Comparison of ENCODE assay signal across 24 mouse cellular contexts in the genomic region with DNA sequence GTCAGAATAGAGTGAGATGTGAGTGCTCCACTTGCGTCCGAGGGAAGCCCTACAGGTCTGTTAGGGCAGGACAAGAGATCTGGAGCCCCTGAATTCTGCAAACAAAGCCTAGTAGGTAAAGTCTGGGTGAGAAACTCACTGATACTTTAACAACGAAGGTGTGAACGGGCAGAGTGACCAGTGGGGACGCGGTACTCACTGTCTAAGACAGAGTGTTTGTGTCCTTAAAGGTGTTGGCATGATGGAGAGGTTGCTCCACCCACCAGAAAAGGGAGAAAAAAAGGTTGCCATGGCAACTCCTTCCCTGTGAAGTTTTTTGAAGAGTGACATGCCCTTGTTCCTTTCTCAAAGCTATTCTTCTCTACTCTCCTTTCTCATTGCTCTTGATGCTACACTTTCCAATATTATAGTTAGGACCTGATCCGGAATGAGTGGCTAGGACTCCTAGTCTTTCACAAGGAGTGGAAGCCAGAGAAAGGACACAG.
DNase-seq lines count a peak whose midpoint lies in the region; ATAC-seq and TF ChIP-seq lines count a peak whose summit lies in the region.
"Had no signal": no experiment of that assay in that cellular context is flagged by ENCODE, and none has a peak within 500 bp of the region (broad histone marks: within the 10 kb centered on the region; RNA-seq: fewer than 3 reads in every experiment).

No protein-coding gene starts in this region.

- no peak for ATAC-seq in kidney, embryonic 15.5 days (replicated peaks; ENCODE audit: low FRiP score)
- ATAC-seq in hindbrain, embryonic 16.5 days: no peak
- ATAC-seq: forebrain, embryonic 16.5 days had no signal

- no peak for TF ChIP-seq CTCF in thymus, adult 2 months (IDR thresholded peaks at IDR 0.05; ENCODE audit: borderline replicate concordance, control insufficient read depth, extremely low read depth, insufficient read depth, low read length, poor library complexity)

- TF ChIP-seq POLR2A in thymus, adult 2 months (IDR thresholded peaks at IDR 0.05; ENCODE audit: control insufficient read depth, extremely low read depth, insufficient read depth, low read length, poor library complexity): no peak

- peaks cover 3% of the 10 kb centered on the region; the same call in 1 of the 2 replicates for H3K9me3 ChIP-seq in kidney, embryonic 15.5 days (replicated peaks)
- H3K9me3 ChIP-seq in hindbrain, embryonic 16.5 days (ENCODE audit: control insufficient read depth, low read length): peaks cover 8% of the 10 kb centered on the region
- H3K9me3 ChIP-seq: neural tube, embryonic 12.5 days; stomach, embryonic 15.5 days had no signal

- no peak overlapping the region for H3K4me2 ChIP-seq in kidney, embryonic 15.5 days
- H3K4me2 ChIP-seq in hindbrain, embryonic 16.5 days (ENCODE audit: low read length): no peak overlapping the region
- H3K4me2 ChIP-seq: hindbrain, embryonic 12.5 days; neural tube, embryonic 12.5 days; stomach, embryonic 15.5 days had no signal

- H3K9ac ChIP-seq in kidney, embryonic 15.5 days: no peak overlapping the region
- no peak overlapping the region for H3K9ac ChIP-seq in hindbrain, embryonic 16.5 days (ENCODE audit: low read depth, low read length)
- H3K9ac ChIP-seq: hindbrain, embryonic 12.5 days; liver, embryonic 14.5 days; neural tube, embryonic 12.5 days; stomach, embryonic 15.5 days had no signal

- peak overlapping the region; percentile 65 for H3K27ac ChIP-seq in thymus, adult 2 months (ENCODE audit: control insufficient read depth, insufficient read depth, low read length)
- peak overlapping the region; percentile 27; the same call in 1 of the 2 replicates for H3K27ac ChIP-seq in brown adipose tissue, adult 24 weeks (replicated peaks; ENCODE audit: low read depth, low read length)
- H3K27ac ChIP-seq in kidney, embryonic 15.5 days: no peak overlapping the region
- no peak overlapping the region for H3K27ac ChIP-seq in hindbrain, embryonic 16.5 days (ENCODE audit: low read depth, low read length)
- H3K27ac ChIP-seq: forebrain, embryonic 10.5 days; heart, adult 2 months; hindbrain, embryonic 12.5 days; liver, embryonic 14.5 days; midbrain, embryonic 10.5 days; neural tube, embryonic 12.5 days; stomach, embryonic 15.5 days had no signal

- H3K4me3 ChIP-seq in thymus, adult 2 months (ENCODE audit: control insufficient read depth, insufficient read depth, low read length): no peak overlapping the region
- no peak overlapping the region for H3K4me3 ChIP-seq in brown adipose tissue, adult 24 weeks (ENCODE audit: insufficient read depth, low read depth, low read length)
- no peak overlapping the region for H3K4me3 ChIP-seq in kidney, embryonic 15.5 days (replicated peaks)
- no peak overlapping the region for H3K4me3 ChIP-seq in hindbrain, embryonic 16.5 days (ENCODE audit: low read length)
- H3K4me3 ChIP-seq: forebrain, embryonic 10.5 days; heart, adult 2 months; hindbrain, embryonic 12.5 days; midbrain, embryonic 10.5 days; neural tube, embryonic 12.5 days; stomach, embryonic 15.5 days had no signal

- no peaks in the 10 kb centered on the region for H3K27me3 ChIP-seq in thymus, adult 2 months (ENCODE audit: control insufficient read depth, insufficient read depth, low read length)
- no peaks in the 10 kb centered on the region for H3K27me3 ChIP-seq in kidney, embryonic 15.5 days
- H3K27me3 ChIP-seq in hindbrain, embryonic 16.5 days (replicated peaks; ENCODE audit: control insufficient read depth, insufficient read depth, low read length): no peaks in the 10 kb centered on the region
- H3K27me3 ChIP-seq: hindbrain, embryonic 12.5 days; neural tube, embryonic 12.5 days; stomach, embryonic 15.5 days had no signal

- peaks cover 39% of the 10 kb centered on the region for H3K4me1 ChIP-seq in thymus, adult 2 months (replicated peaks; ENCODE audit: control insufficient read depth, insufficient read depth, low read length)
- H3K4me1 ChIP-seq in brown adipose tissue, adult 24 weeks (ENCODE audit: control insufficient read depth, insufficient read depth, insufficient read length, low read length): peaks cover 14% of the 10 kb centered on the region; the same call in 1 of the 2 replicates
- no peaks in the 10 kb centered on the region for H3K4me1 ChIP-seq in kidney, embryonic 15.5 days
- H3K4me1 ChIP-seq in hindbrain, embryonic 16.5 days (ENCODE audit: control insufficient read depth, insufficient read depth, low read depth, low read length): no peaks in the 10 kb centered on the region
- H3K4me1 ChIP-seq: hindbrain, embryonic 12.5 days; midbrain, embryonic 10.5 days; neural tube, embryonic 12.5 days; stomach, embryonic 15.5 days had no signal

- no peaks in the 10 kb centered on the region for H3K36me3 ChIP-seq in thymus, adult 2 months (ENCODE audit: control insufficient read depth, insufficient read depth, low read length)
- H3K36me3 ChIP-seq in kidney, embryonic 15.5 days: no peaks in the 10 kb centered on the region
- H3K36me3 ChIP-seq in hindbrain, embryonic 16.5 days (ENCODE audit: control insufficient read depth, insufficient read depth, low read length): no peaks in the 10 kb centered on the region
- H3K36me3 ChIP-seq: forebrain, embryonic 10.5 days; hindbrain, embryonic 12.5 days; midbrain, embryonic 10.5 days; neural tube, embryonic 12.5 days; stomach, embryonic 15.5 days had no signal

- 87% methylated on average over 7 of the region's 7 CpGs for WGBS in thymus, adult 2 months
- WGBS in kidney, embryonic 15.5 days: 66% methylated on average over 7 of the region's 7 CpGs
- 84% methylated on average over 7 of the region's 7 CpGs for WGBS in hindbrain, embryonic 16.5 days

- no peak for DNase-seq in thymus, adult 2 months
- no peak for DNase-seq in thymus, postnatal 4 days
- peak; percentile 87 for DNase-seq in naive thymus-derived CD4-positive, alpha-beta T cell, adult 2 months (ENCODE audit: low read depth)
- DNase-seq in kidney, adult 8-10 months: no peak
- DNase-seq: adrenal gland, postnatal 36 days; cerebellum, adult 11-12 months; cerebellum, postnatal 14 days; gastrocnemius, postnatal 14 days; heart, adult 2 months; kidney, adult 2 months; kidney, postnatal 14 days; layer of hippocampus, postnatal 36 days; retina, postnatal 1 day; right cerebral cortex, postnatal 25 days had no signal

Comparison
In these comparisons a context has a peak if more than half of its experiments do, and no peak if none do; other contexts are left out.
1. H3K27ac ChIP-seq: peak in thymus, adult 2 months (single experiment) and brown adipose tissue, adult 24 weeks (single experiment); none in kidney, embryonic 15.5 days (single experiment) and hindbrain, embryonic 16.5 days (single experiment).